Mouse (Mus musculus) midbrain, embryonic 11.5 days (tissue): Measurements from ENCODE around the gene Alkal2. TPM values are rescaled to one million over a fixed set of nuclear protein-coding genes. Genes with fewer than 3 reads are reported as not detected.
A peak's percentile ranks its signal among the peaks of the same experiment; 100 is the strongest.

Experiments used
- ATAC-seq: fragments of 200-750 bp; cut with Nextera tagmentation; 2 replicates; pipeline ENCODE4 v1.8.0; 2017; ENCODE audit warnings: moderate TSS enrichment, moderate library complexity; ENCODE audit not compliant: low FRiP score
- DNase-seq: peaks from one replicate; pipeline ENCODE4 v3.0.0; 2015; ENCODE audit warnings: low spot score; ENCODE audit errors: missing footprints
- H3K27ac ChIP-seq: fragments of 300-500 bp; sonication (generic); 2 replicates; pipeline ENCODE4 v1.5.1; 2014; ENCODE audit warnings: low read depth, low read length
- H3K27me3 ChIP-seq: fragments of 300-500 bp; sonication (generic); 2 replicates; pipeline ENCODE4 v1.6.1; 2014; ENCODE audit warnings: mild to moderate bottlenecking, low read length, moderate library complexity, mixed read lengths; ENCODE audit not compliant: control insufficient read depth, insufficient read depth
- H3K36me3 ChIP-seq: fragments of 300-500 bp; sonication (generic); 2 replicates; pipeline ENCODE4 v1.6.1; 2014; ENCODE audit warnings: mild to moderate bottlenecking, low read length, moderate library complexity, mixed read lengths; ENCODE audit not compliant: control insufficient read depth, insufficient read depth
- H3K4me1 ChIP-seq: fragments of 300-500 bp; sonication (generic); 2 replicates; pipeline ENCODE4 v1.6.1; 2014; ENCODE audit warnings: low read length; ENCODE audit not compliant: control insufficient read depth, insufficient read depth
- H3K4me2 ChIP-seq: fragments of 300-500 bp; sonication (generic); 2 replicates; pipeline ENCODE4 v1.6.1; 2014; ENCODE audit warnings: mild to moderate bottlenecking, moderate library complexity
- H3K4me3 ChIP-seq: fragments of 300-500 bp; sonication (generic); 2 replicates; pipeline ENCODE4 v1.5.1; 2014; ENCODE audit warnings: low read depth, low read length
- H3K9ac ChIP-seq: fragments of 300-500 bp; sonication (generic); 2 replicates; pipeline ENCODE4 v1.6.1; 2014; ENCODE audit warnings: low read length
- H3K9me3 ChIP-seq: fragments of 300-500 bp; sonication (generic); 2 replicates; pipeline ENCODE4 v1.6.1; 2016; ENCODE audit warnings: low read length; ENCODE audit not compliant: control insufficient read depth
- WGBS: fragments of 180-500 bp; shearing (Covaris S2); extraction: QIAGEN DNeasy Blood & Tissue Kit; methylation state at CpG from one replicate; pipeline ENCODE4 v1.1.7; 2014; 5-methylcytosine and 5-hydroxymethylcytosine counted together
- polyA plus RNA-seq: library from polyadenylated mRNA; unstranded; fragments of >200 nt; fragmentation: Nextera tagmentation; extraction: Ambion mirVana; gene quantifications from 2 replicates; pipeline ENCODE4 v1.2.1, GENCODE M21; 2014

The Alkal2 gene
- 0.15 and 0.26 TPM in 2 replicates for polyA plus RNA-seq

DNA sequence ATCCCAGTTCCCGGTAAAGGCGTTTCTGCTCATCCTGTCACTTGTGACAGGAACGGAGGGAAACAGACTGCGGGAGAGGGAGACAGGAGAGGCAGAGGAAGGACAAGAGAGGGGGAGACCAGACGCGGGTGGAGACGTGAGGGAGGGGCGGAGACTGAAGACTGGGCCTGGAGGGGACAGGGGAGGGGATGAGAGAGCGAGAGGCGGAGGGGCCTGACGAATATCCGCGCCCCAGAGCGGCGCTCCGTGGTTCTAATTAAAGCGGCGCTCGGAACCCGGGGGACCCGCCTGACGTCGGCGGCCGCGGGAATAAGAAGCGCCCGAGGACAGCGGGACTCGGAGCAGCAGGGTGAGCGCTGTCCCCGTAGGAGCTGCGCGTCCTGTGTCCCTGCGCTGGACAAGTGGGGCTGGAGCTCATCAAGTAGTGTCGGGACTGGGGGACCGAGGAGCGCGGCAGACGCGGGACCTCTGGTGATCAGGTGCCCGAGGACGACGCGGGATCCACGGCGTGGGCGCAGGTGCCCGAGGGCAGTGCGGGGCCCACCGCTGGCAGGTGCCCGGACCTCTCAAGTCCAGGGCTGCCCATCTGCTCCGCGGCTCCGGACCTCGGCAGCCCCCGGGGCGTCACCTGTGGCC, at the start of gene Alkal2:
Gene Alkal2 (plus strand): TSS at position 337 of the 636 bp plus-strand sequence.
- Histone ChIP-seq H3K4me1 (peaks cover 8% of the 10 kb centered on the region; the same call in 1 of the 2 replicates), H3K4me2 (peak within 1 kb of the TSS; percentile 99), H3K27ac (no peak within 1 kb of the TSS), H3K9me3 (no peaks in the 10 kb centered on the region), H3K27me3 (peaks cover 31% of the 10 kb centered on the region), H3K9ac (peak within 1 kb of the TSS; percentile 34), H3K4me3 (peak within 1 kb of the TSS; percentile 48), H3K36me3 (no peaks in the 10 kb centered on the region)
- ATAC-seq (peak; percentile 77), DNase-seq (peak; percentile 93)
- WGBS = under 1% methylated on average over 55 of the region's 58 CpGs

DNA sequence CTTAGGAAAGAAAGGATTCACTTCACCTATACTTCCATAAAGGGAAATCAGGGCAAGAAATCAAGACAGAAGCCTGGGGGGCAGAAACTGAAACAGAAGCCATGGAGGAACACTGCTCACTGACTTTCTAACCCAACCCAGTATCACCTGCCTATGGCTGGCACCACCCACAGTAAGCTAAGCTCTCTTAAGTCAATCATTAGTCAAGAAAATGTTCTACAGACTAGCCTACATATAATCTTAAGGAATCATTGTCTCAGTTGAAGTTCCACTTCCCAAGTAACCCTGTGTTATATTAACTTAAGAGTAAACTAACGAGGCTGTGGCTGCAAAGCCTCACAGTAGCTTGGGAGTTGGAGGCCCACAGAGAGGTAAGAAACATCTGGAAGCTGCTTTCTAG, 35.6 kb upstream of the Alkal2 start:
- H3K27ac ChIP-seq = no peak overlapping the region
- no peaks in the 10 kb centered on the region for H3K9me3 ChIP-seq
- no peak overlapping the region for H3K4me2 ChIP-seq
- H3K4me3 ChIP-seq = no peak overlapping the region
- WGBS = 87% methylated on average over 1 of the region's 1 CpGs
- H3K36me3 ChIP-seq = no peaks in the 10 kb centered on the region
- ATAC-seq (no peak), DNase-seq (no peak)
- H3K4me1 ChIP-seq = peaks cover 2% of the 10 kb centered on the region; the same call in 1 of the 2 replicates
- no peaks in the 10 kb centered on the region for H3K27me3 ChIP-seq
- no peak overlapping the region for H3K9ac ChIP-seq

DNA sequence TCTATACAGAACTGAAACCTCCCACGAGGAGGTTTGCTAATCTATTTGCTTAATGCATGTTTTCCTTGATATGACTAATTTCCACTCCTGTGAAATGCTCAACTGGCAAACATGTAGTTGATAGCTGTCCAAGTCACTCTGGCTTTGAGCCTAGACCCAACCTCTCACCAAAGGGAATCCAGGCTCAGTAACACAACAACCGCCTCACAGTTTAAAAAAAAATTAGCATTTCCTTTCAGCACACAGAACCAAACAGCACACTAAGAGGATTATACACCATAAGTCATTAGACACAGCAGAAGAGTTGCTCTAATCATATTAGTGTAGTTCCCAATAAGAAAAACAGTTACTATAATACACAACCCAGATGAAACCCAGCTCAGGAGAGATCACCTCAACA, 33.2 kb upstream of the Alkal2 start:
- 46% methylated on average over 2 of the region's 2 CpGs for WGBS
- Histone ChIP-seq H3K27ac (no peak overlapping the region), H3K4me2 (no peak overlapping the region), H3K4me3 (no peak overlapping the region), H3K4me1 (peaks cover 2% of the 10 kb centered on the region; the same call in 1 of the 2 replicates), H3K27me3 (no peaks in the 10 kb centered on the region), H3K9me3 (no peaks in the 10 kb centered on the region), H3K36me3 (no peaks in the 10 kb centered on the region), H3K9ac (no peak overlapping the region)
- ATAC-seq = no peak
- no peak for DNase-seq

DNA sequence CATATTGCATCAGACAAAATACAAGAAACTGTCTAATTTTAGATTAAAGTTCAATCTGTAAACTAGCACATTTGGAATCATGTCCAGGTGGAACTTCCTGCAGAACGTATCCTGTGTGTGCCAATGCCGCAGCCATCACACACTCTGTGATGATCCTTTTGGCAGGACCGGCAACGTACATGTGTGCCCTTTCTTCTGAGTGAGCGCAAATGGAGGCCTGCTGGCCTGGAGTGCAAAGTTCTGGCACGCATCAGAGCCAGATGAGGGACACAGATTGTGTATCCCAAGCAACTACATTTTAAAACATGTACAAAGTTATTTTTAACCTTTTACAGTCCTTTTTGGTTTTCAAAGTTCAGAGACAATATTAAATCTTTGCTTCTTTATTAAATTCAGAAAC, 32.3 kb upstream of the Alkal2 start:
- no peak for ATAC-seq
- Histone ChIP-seq H3K4me2 (no peak overlapping the region), H3K27me3 (no peaks in the 10 kb centered on the region), H3K4me3 (no peak overlapping the region), H3K36me3 (no peaks in the 10 kb centered on the region), H3K4me1 (peaks cover 2% of the 10 kb centered on the region; the same call in 1 of the 2 replicates), H3K27ac (no peak overlapping the region), H3K9ac (no peak overlapping the region), H3K9me3 (no peaks in the 10 kb centered on the region)
- no peak for DNase-seq
- WGBS = 91% methylated on average over 6 of the region's 6 CpGs

DNA sequence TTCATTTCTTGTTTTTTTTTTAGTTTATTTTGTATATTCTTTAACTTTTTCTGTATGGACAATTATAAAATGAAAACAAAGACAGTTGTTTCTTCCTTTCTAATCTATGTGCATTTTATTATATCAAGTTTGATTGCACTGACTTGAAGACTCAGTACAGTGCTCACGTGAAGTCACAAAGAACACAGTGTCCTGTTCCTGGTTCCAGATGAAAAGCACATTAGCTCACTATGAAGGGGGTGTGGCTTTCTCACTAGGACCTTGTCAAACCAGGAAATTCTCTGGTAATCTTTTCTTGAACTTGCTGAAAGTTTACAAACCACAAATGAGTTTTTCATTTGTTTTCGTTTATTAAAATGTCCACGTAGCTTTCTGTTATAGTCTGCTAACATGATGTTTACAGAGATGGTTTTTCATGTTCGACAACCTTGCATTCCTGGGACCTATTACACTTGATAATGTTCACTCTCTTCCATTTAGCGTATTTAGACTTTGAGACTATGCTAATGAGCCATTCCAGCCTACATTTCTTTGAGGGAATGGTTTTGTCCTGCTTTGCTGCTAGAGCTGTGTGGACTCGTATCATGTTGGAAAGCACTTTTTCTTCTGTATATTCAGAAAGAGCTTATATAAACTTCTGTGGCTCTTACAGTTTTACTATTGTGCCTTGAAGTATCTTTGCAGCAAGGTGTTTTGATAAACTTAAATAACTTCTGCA, 28.5 kb upstream of the Alkal2 start:
- Histone ChIP-seq H3K4me3 (no peak overlapping the region), H3K27me3 (no peaks in the 10 kb centered on the region), H3K9me3 (no peaks in the 10 kb centered on the region), H3K9ac (no peak overlapping the region), H3K4me2 (no peak overlapping the region), H3K4me1 (peaks cover 2% of the 10 kb centered on the region; the same call in 1 of the 2 replicates), H3K27ac (no peak overlapping the region), H3K36me3 (no peaks in the 10 kb centered on the region)
- WGBS = 84% methylated on average over 6 of the region's 6 CpGs
- no peak for ATAC-seq
- DNase-seq = no peak

DNA sequence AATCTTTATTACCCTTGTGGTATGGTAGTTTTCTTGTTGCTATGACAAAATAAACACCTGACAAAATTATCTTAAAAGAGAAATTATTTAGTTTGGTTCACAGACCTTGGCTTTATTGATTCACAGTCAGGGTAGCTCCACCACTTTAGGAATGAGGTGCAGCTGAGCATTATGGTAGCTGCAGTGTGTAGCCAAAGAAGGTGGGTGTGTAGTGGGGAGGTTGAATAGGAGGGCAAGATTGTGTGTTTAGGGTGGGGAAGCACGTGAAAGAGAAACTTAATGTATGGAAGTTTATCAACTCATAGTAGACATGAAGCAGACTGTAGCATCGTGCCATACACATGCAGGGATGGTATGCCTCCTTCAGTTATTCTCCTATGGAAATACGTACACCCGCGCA, 27.9 kb upstream of the Alkal2 start:
- DNase-seq (no peak), ATAC-seq (no peak)
- 87% methylated on average over 5 of the region's 5 CpGs for WGBS
- H3K9me3 ChIP-seq = no peaks in the 10 kb centered on the region
- no peak overlapping the region for H3K27ac ChIP-seq
- no peak overlapping the region for H3K4me3 ChIP-seq
- no peaks in the 10 kb centered on the region for H3K27me3 ChIP-seq
- no peaks in the 10 kb centered on the region for H3K4me1 ChIP-seq
- H3K9ac ChIP-seq = no peak overlapping the region
- no peaks in the 10 kb centered on the region for H3K36me3 ChIP-seq
- no peak overlapping the region for H3K4me2 ChIP-seq

DNA sequence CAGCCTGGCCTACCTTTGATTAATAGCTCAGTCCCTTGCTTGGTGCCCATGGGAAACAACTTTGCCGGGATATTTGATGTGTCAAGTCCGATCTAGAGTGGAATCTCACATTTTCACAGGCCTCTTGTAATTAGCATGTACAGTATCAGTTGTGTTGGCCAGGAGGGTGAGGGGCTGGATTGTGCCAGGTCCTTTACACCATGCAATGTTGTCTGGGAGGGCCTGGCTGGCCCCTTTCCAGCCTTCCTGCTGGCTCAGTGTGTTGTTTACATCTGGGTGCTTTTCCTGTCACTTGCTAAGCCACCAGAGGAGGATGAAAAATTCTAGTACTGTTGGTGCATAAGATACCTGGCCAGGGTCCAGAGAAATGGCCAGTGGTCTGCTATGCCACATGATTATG, 19.8 kb upstream of the Alkal2 start:
- no peak overlapping the region for H3K4me2 ChIP-seq
- no peak overlapping the region for H3K4me3 ChIP-seq
- ATAC-seq (no peak), DNase-seq (no peak)
- H3K9me3 ChIP-seq = no peaks in the 10 kb centered on the region
- no peaks in the 10 kb centered on the region for H3K27me3 ChIP-seq
- no peak overlapping the region for H3K27ac ChIP-seq
- no peaks in the 10 kb centered on the region for H3K4me1 ChIP-seq
- no peaks in the 10 kb centered on the region for H3K36me3 ChIP-seq
- 88% methylated on average over 2 of the region's 2 CpGs for WGBS
- H3K9ac ChIP-seq = no peak overlapping the region

DNA sequence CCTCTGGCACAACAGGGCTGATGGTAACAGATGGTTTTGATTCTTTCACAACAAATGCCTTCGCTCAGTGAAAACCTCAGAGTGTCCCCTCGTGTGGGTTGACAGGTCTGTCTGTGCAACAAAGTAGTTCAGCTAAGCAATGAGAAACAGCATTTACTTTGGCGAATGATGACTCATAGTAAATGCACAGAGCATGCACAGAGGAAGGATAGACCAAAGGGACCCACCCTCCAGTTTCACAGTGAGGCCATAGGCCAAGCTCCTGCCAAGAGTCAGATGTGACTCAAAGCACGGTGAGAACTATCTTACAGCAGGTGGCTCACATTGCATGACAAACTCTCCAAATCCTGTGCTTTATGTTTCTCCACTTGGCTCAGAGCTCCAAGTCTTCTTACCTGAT, 18.3 kb upstream of the Alkal2 start:
- DNase-seq (no peak), ATAC-seq (no peak)
- no peaks in the 10 kb centered on the region for H3K36me3 ChIP-seq
- no peaks in the 10 kb centered on the region for H3K9me3 ChIP-seq
- H3K27me3 ChIP-seq = no peaks in the 10 kb centered on the region
- no peak overlapping the region for H3K4me2 ChIP-seq
- WGBS = 79% methylated on average over 4 of the region's 4 CpGs
- no peaks in the 10 kb centered on the region for H3K4me1 ChIP-seq
- H3K27ac ChIP-seq = no peak overlapping the region
- H3K9ac ChIP-seq = no peak overlapping the region
- H3K4me3 ChIP-seq = no peak overlapping the region

DNA sequence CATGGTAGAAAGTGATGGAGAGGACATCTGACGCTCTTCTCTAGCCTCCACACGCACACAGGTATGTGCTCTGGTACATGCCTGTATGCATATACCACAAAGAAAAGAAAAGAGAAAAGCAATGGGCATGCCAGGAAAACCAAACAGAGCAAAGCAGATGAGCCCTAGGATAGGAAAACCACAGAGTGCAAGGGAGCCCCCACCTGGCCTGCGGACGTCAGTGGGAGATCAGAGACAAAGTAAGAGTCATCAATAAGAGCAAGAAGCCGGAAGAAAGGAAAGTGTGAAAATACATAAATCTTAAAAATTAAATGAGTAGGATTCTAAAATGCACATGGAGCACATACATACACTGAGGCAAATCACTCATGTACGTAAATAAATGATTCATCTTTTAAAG, 4.7 kb upstream of the Alkal2 start:
- peaks cover 21% of the 10 kb centered on the region for H3K27me3 ChIP-seq
- peaks cover under 1% of the 10 kb centered on the region; the same call in 1 of the 2 replicates for H3K4me1 ChIP-seq
- no peak overlapping the region for H3K4me2 ChIP-seq
- no peak overlapping the region for H3K27ac ChIP-seq
- no peak overlapping the region for H3K4me3 ChIP-seq
- H3K9me3 ChIP-seq = no peaks in the 10 kb centered on the region
- H3K9ac ChIP-seq = no peak overlapping the region
- H3K36me3 ChIP-seq = no peaks in the 10 kb centered on the region
- WGBS = 72% methylated on average over 6 of the region's 6 CpGs
- no peak for ATAC-seq
- DNase-seq = no peak
